Mouse (Mus musculus) urinary bladder, postnatal 14 days (tissue): ENCODE results near the gene Sohlh1.
A peak's percentile ranks its signal among the peaks of the same experiment; 100 is the strongest.

Source experiments
- DNase-seq: peaks from one replicate; pipeline ENCODE4 v3.0.0; 2021; ENCODE audit warnings: low spot score

Gene Sohlh1

DNA sequence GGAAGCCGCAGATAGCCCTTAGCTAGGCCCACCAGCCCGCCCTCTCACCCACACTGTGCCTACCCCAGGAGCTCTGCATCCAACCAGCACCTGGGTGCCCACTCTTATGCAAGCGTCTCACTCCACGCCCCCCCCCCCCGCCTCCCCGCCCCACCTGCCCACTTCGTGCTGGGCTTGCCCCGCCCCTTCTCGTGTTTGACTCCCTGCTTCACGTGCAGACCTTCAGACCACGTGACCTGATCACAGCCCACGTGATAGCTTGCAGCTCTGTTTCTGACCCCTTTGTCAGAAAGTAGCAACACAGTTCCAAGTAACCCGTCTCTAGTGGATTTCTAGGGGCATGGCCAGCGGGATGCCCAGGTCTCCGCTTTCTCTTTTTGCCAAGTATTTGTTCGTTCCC, at the start of gene Sohlh1:
Gene Sohlh1, minus strand, starts transcription at position 23 of the 400 bp plus-strand sequence.
- DNase-seq, result no peak

DNA sequence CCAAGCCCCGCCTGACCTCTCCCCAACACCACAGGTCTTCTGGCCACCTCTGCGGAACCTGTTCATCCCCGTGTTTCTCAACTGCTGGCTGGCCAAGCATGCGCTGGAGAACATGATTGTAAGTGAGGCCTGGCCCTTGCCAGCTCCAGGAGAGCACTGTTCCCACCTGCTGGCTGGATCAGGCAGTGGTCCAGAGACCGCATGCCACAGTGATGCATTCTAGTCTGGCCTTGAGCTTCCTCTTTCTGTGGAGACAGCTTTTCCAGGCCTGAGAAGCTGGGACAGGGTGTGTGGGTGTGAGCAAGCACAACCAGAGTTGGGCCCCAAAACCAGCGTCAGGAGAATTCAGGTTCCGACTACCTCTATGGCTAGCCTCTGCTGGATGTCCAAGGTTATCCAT, 45.4 kb upstream of the Sohlh1 start:
- no peak for DNase-seq

- DNase-seq, result no peak
These were observed 41.1 kb upstream of the Sohlh1 start for GRCm38 (mm10) chr2:25888144-25888543.

DNA sequence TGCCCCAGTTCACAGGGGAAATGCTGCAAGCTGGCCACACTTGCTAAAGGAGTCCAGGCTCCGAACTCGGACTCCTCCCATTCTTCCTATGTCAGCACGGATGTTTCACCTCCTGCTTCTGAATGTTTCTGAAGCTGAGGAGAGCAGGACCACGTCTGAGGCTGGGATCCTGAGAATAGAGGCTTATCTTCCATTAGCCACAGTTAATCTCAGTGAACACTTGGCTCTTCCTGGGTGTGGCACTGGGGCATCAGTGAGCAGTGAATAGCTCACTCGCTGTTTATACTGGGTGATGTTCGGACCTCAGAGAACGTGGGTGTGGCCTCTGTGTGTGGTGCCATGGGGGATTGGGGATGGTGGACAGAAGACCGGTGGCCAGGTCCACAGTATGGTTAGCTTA, 40.2 kb upstream of the Sohlh1 start:
- no peak for DNase-seq

- DNase-seq, result no peak
These were observed 37.7 kb upstream of the Sohlh1 start for GRCm38 (mm10) chr2:25884756-25885155.

GRCm38 (mm10) chr2:25882276-25882675, 35.2 kb upstream of the Sohlh1 start:
- DNase-seq, result no peak

DNA sequence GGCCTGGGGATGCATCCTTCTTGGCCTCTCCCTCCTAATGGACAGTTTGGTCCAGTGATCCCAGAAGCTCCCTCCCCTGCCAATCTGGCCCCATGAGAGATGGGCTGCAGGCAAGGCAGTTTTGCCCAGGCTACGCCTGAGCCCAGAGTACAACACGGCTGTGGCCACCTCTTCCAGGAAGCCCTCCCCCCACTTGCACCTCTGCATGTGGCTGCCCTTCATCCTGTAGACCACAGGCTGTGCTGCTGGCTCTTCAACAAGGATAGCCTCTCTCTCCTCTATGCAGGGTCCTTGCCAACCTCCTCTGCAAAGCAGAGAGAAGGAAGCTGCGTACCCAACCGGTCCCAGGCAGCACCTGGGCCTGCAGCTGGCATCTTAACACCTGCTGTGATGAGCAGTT, 32.0 kb upstream of the Sohlh1 start:
- no peak for DNase-seq

DNA sequence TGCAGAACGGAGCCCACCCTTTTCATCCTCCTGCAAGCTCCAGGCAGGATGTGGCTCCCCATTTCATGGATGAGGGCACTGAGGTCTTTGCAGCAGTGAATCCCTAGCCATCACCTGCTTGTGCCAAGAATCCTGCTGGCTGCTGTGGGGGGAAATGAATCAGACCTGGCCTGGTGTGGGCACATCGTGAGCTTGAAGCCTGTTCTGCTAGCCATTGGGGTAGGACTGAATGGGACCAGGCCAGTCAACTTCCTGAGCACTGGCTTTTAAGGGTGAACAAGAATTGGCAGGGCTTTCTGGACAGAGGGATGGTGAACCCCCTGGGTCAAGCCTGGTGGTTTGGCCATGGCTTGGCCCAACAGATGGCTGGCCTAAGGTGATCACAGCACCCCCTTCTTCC, 31.5 kb upstream of the Sohlh1 start:
- DNase-seq, result no peak

DNA sequence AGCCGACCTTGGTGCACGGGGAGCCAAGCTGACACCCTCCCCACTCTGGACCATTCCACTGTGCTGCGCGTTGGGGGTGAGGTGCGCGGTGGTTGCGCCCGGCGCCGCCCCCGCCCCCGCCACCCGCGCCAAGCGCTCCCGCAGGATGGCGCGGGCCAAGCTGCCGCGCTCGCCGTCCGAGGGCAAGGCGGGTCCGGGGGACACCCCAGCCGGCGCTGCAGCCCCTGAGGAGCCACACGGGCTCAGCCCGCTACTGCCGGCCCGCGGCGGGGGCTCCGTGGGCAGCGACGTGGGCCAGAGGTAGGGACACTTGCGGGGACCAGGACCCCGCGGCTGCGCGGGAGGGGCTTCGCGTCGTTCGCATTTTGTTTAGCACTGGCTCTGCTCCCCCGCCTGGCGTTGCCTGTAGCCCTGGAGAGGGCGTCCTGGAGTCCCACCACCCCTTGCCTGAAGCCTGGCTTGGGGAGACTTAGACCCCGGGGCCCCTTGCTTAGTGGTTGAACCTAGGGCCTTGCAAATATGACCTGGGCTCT, 30.8 kb upstream of the Sohlh1 start:
- DNase-seq, result no peak

- DNase-seq, result no peak
These were observed 30.2 kb upstream of the Sohlh1 start for GRCm38 (mm10) chr2:25877250-25877735.

DNA sequence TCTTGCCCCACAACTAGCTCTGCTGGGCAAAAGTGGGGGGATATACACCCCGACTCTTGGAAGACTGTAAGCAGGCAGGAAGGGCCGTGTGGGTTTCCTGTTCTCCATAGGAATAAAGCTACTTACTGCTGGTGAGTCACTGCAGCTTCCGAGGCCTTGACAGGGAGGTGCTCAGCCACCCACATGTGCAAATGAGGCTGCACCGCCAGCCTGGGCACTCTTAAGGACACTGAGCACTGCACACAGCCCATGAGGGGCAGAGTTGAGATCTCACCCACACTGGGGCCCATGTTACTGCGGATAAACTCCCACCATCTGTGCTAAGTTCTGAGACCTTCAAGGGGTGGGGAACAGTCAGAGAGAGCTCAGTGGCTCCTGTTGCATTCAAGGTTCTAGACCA, 19.6 kb upstream of the Sohlh1 start:
- no peak for DNase-seq

DNA sequence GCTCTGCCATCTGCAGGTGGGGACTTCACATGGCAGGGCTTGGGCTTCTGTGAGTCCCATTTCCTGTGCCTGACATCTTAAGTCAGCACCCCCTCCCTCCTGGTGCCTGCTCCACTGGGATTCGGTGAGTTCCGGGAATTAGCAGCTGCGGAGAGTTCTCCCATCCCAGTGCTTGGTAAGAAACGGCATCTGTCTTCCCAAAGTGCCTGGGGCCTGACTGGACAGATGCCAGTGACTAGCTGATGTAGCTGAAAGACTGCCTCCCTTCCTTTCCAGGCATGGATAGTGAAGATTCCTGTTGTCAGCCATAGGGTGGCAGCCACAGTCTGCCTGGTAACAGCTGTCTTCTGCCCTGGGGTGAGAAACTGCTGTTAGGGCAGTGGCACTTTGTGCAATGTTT, 18.4 kb upstream of the Sohlh1 start:
- no peak for DNase-seq

DNA sequence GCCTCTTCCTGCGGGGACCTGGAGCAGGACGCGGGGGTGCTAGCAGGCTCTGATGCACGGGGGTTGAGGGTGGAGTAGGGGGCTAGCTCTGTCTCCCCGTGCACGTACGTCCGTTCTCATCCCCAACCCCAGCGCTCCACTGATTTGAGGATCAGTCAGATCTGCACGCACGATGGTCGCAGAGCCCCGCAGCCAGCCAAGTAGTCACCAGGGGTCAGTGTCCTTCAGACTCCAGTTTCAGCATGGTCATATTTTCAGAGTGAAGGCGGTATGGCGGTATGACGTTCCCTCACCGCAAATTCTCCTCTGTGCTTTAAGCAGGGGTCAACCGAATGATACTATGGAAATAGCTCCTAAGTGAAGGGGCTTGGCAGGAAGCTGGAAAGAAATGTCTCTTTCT, 17.2 kb upstream of the Sohlh1 start:
- no peak for DNase-seq

GRCm38 (mm10) chr2:25863337-25864131, 16.5 kb upstream of the Sohlh1 start, which contains the start of gene Kcnt1:
Kcnt1 (plus strand) TSS chr2:25863734.
- peak; percentile 39 for DNase-seq

- DNase-seq, result no peak
These were observed 15.7 kb upstream of the Sohlh1 start for GRCm38 (mm10) chr2:25862696-25863270.

DNA sequence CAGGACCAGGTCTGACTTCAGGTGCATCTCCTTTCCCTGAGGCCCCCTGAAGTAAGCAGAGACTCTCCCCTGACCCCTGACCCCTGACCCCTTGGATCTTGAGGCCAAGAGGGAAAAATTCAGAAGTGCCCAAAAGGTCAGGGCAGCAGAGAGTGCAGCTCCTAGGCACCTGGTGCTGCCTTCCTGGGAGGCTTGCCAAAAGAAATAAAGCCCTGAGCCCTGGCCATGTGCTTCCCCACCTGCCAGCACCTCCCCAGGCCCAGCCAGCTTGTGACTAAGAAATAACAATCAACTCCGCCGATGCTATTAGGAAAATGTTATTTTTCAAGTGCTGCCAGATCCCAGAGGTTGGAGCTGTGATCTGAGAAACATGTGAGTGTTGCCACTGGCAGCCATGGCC, 15.0 kb upstream of the Sohlh1 start:
- DNase-seq, result no peak

DNA sequence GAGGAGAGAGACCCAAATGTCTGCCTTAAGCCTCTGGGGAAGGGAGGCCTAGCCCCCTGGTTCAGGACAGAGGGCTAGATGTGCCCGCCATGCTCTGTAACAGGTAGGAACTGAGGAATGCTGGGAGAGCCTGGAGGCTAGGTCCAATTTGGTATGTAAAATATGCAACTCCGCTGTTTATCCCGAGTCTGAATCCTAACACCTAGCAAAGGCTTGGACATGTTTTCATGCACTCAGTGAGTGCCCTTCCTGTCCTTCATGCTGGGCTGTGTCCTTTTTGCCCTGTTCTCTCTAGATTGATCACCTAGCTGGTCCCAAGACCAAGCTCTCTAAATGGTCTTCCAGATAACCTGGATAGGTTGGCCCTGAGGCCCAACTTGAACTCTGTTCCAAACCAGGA, 12.8 kb upstream of the Sohlh1 start:
- DNase-seq, result no peak

DNA sequence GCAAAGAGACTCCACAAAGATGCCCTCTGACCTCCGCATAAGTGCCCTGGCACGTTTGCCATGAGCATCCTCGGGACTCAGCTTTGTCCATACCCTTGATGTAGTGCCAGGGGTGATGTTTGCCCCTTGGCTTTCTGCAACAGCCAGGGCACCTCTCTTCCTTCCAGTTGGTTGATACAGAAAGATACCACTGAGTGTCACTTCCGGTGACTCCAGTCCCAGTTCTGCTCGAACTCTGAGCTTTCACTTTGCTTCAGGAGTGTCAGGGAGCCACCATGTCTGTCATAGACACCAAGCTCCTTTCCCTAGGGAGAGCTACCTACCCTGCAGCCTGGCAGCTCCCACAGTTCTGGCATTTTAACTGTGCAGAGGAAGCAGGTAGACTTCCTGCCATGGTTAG, 7.0 kb upstream of the Sohlh1 start:
- no peak for DNase-seq

DNA sequence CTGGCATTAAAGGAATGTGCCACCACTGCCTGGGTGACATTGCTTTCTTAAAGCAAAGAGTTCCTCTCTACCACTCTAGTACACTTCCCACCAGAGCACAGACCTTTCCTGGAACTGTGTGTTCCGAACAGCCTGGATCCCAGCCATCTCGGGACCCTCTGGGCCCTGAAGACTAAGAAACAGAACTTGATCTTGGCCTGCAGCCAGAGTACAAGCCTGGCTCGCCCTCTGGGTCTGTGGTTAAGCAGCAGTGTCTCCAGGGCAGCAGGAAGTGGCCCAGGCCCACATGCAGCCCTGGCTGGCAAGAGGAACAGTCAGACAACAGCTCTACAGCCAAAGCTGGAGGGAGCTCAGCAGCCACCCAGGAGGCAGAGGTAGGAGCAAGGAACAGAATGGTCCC, 5.6 kb upstream of the Sohlh1 start:
- peak; percentile 63 for DNase-seq

- DNase-seq, result peak; percentile 49
These were observed 3.3 kb upstream of the Sohlh1 start for GRCm38 (mm10) chr2:25850330-25850729.

DNA sequence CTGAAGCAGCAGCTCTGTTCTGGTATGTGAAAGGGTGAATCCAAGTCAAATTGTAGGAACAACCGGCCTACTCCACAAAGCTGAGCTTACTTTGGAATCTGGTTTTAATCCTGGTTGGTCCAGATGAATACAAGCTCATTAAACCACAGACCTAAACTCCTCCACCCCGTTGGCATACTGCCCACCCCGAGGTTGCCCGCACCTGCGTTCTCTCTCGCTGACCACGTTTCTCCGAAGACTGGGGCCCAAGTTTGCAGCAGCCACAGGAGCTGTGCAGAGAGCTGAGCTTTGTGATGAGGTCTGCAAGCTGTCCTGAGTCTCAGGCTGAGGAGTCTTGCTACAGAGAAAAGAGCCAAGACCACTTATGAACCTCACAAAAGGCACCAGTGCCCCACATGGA, 532 bp downstream of the Sohlh1 start:
- no peak for DNase-seq

DNA sequence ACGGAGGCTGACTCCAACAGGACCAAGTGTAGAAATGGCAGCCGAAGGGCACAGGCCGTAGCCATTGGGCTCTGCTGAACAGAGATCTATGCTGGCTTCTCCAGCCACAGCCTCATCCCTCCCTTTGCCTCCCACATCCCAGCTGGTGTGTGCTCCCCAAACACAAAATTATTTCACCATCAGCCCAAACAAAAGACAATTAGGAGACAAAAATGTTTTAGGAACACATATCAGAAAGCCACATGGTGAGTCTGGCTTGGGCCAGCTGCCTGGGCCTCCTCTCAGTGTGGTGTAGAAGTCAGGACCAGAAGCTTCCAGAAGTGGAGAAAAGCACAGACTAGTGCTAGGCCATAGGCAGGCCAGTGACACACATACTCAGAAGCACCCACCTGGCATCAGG, 3.0 kb downstream of the Sohlh1 start:
- DNase-seq, result no peak

GRCm38 (mm10) chr2:25842758-25843157, 4.3 kb downstream of the Sohlh1 start:
- DNase-seq, result no peak
